Mouse (Mus musculus) urinary bladder, adult 2 months (tissue): ENCODE results near the gene Jmjd7. TPM values are rescaled to one million over a fixed set of nuclear protein-coding genes. Genes with fewer than 3 reads are reported as not detected.

Experiments
- DNase-seq: peaks from one replicate; pipeline ENCODE4 v3.0.0; 2022; ENCODE audit warnings: low spot score
- polyA plus RNA-seq: library from polyadenylated mRNA; depleted of rRNA; stranded (reverse); fragments of >200 nt; gene quantifications from 2 replicates; pipeline ENCODE4 v1.2.3, GENCODE M21; 2012

Gene Jmjd7
- polyA plus RNA-seq, 1 experiment: 5.5 TPM

DNA sequence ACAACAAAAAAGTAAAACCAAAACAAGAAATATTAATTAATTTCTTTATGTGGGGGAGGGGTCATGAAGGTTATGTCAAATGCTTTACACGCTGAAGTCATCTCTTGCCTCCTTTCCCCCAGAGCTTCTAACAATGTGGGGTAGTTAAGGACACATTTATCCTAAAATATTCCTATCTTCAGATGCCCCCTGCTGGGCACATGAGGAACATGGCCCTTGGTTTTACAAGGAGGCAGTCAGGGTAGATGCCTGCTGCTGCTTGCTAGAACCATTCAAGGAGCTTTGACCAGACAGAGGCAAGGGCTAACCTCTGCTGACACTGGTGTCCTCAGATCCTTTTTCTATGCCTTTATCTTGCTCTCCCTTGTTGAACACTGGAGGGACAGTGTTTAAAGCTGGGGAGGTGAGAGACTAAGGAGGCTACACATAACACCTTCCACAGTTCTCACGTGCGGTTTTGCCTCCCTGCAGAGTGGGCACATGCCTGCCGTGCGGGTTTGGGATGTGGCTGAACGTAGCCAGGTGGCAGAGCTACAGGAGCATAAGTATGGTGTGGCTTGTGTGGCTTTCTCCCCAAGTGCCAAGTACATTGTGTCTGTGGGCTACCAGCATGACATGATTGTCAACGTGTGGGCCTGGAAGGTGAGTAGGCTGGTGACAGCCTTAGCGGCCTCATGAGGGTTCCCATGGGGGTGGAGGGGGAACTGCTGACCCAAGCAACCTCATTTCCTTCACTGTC lies 15.7 kb upstream of the Jmjd7 start:
- DNase-seq: no peak

GRCm38 (mm10) chr2:120012924-120013323 lies 14.4 kb upstream of the Jmjd7 start:
- DNase-seq: no peak

GRCm38 (mm10) chr2:120013831-120014486 lies 13.3 kb upstream of the Jmjd7 start:
- DNase-seq: no peak

DNA sequence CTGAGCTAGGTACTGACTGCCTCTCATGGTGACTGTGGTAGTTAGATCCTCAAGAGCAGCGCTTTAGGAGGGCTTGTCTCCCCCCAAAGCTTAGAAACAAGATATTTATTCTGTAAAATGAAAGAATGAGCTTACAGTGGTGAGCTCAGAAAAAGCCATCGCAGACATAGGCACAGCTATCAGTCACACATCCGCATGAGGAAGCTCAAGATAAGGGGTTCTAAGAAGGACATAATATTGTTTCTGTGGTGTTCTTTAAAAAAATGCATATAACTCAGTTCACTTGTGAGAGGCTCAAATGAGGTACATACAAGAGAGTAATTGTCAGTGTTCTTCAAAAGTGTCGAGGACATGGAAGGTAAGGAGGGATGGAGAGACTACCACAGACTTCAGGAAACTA lies 11.4 kb upstream of the Jmjd7 start:
- no peak for DNase-seq

- no peak for DNase-seq
Measured at GRCm38 (mm10) chr2:120017599-120017998, 9.7 kb upstream of the Jmjd7 start.

GRCm38 (mm10) chr2:120024337-120024736 lies 2.9 kb upstream of the Jmjd7 start:
- no peak for DNase-seq

DNA sequence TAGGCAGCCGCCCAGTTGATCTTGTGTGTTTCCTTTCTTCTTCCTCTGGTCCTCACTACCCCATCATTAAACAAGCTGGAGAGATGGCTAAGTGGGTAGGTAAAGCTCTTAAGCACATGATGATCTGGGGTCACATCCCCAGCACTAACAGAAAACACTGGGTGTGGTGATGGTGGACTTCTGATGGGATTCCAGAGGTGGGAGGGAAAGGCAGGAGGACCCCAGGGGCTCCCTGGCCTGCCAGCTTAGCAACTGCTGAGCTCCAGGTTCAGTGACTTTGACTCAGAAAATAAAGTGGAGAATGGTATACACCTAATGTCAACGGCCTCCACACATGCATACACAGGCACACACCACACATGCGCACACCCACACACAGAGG lies 658 bp downstream of the Jmjd7 start:
- DNase-seq: no peak

GRCm38 (mm10) chr2:120030380-120030779 lies 3.1 kb downstream of the Jmjd7 start:
- no peak for DNase-seq

- no peak for DNase-seq
Measured at GRCm38 (mm10) chr2:120032726-120033467, 5.6 kb downstream of the Jmjd7 start, which contains the start of gene Pla2g4b. Pla2g4b (plus strand) TSS chr2:120033417.

DNA sequence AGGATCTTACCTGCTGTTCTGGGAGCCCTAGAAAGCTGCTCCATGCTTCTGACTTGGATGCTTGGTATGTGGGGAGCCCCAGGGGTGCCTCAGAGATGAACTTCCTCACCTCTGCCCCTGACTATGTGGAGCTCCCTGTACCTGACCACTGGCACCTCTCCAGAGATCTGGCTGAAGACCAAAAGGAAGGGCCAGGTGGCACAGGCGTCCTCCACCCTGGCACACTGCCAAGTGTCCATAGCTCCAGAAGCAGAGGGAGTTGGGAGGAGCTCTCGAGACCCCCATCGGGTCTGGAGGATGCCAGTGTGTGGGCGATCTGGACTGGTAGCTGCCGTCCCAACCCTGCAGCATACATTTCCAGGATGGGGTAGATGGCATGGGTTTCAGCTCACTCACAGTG lies 6.4 kb downstream of the Jmjd7 start:
- no peak for DNase-seq

DNA sequence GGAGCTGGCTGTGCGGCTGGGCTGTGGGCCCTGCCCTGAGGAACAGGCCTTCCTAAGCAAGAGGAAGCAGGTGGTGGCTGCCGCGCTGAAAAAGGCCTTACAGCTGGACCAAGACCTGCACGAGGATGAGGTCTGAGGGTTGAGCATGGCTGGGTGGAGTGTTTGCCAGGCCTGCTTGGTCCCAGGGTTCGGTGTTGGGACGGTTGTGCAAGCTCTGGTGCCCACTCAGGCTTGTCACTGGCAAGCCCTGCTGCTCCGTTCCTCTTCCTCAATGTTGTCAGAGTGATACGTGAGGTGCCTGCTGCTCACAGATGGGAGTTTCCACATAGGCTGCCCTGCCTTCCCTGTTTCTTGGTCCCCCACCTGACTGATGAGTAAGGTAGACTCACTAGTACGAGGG lies 10.5 kb downstream of the Jmjd7 start:
- no peak for DNase-seq

- no peak for DNase-seq
Measured at GRCm38 (mm10) chr2:120040991-120041390, 13.7 kb downstream of the Jmjd7 start.

DNA sequence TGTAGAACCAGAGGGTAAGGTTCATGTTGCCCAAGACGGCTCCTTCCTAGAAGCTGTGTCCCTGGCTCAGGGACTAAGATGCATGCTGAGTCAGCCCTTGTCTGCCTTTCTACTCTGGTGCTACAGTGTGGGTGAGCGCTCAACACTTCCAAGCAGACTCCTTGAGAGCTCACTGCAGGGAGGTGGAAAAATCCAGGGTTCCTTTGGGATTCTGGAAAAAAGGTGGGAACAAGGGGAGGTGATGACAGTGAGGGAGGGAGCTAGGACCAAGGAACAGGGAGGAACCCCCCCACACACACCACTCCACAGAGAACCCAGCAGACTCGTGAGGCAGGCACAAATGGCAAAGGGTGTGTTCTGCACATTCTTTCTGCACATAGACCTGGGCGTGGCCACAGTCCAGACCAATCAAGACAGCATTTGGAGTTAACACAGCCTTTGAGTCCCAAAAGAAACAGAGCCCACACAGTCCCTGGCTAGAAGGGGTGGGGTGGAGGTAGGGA lies 16.9 kb downstream of the Jmjd7 start:
- DNase-seq: no peak

DNA sequence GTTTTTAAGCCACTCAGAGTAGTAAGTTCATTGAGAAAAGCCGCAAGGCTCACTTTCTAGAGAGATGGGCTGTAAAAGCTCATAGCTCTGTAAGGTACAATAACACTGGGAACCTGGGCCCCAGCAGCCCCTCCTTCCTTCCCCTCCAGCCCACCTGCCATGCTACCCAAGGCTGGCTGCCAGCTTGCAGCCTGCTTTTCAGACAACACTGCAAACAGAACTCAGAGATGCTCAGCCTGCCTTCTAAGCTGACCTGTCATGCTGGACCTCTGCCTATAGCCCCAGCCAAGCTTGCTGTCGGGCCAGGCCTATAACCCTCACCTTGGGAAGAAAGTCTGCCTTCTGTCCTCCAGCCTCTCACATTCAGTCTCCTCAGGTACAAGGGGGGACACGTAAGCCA lies 17.4 kb downstream of the Jmjd7 start:
- DNase-seq: no peak

DNA sequence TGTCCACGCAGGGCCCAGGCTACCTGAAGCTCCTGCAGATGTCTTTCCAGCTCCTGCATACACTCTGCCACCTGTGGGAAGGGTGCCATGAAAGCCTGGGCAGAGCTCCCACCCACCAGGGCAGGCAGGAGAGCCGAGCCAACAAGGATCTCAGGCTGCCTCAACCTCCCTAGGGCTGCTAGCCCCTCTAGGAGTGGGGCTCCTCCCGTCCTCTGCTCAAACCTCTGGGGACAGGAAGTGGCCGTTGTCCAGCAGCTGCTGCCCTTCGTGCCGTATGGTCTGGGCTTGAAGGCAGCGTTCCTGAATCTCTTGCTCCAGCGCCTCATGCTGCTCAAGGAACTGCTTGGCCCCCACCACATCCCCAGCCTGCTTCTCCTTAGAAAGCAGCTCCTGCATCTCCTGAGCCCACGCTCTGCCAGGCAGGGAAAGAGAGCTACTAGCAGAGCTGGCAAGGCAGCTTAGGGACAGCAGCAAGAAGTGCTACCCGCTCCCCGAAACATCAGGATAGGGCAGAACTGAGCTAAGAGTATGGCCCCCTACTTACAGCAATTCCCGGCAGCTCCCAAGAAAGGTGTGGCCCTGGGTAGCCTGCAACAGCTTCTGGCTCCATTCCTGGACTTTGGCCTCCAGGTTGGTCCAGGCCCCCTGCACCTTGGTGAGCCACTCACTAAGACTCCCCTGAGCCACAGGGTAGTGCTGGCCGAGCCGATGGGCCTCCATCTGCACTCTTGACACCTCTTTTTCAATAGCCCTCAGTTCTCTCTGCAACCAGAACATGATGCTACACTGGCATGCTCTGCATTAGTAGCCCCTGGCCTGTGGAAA lies 19.4 kb downstream of the Jmjd7 start:
- DNase-seq: no peak

- no peak for DNase-seq
Measured at GRCm38 (mm10) chr2:120048173-120048572, 20.9 kb downstream of the Jmjd7 start.

GRCm38 (mm10) chr2:120049632-120050274 lies 22.5 kb downstream of the Jmjd7 start:
- DNase-seq: peak; percentile 47

- no peak for DNase-seq
Measured at GRCm38 (mm10) chr2:120051405-120051804, 24.1 kb downstream of the Jmjd7 start.

- no peak for DNase-seq
Measured at GRCm38 (mm10) chr2:120054771-120055552, 27.7 kb downstream of the Jmjd7 start.

DNA sequence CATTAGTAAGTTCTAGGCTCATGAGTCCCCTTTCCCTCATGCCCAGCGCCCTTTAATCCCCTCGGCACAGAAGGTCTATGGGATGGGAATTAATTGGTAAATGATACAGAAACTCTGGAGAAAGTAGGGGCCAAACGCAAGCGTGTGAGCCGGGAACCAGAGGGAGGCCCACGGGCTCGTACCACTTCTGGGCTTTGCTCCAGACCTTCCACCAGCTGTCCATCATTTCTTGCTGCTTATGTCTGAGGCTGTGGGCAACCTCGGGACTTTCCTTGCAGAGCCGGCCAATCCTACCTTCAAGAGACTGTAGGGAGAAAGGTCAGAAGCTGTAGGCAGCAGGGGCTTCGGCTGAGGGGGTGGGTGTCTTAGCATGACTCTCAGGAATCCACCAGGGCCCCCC lies 28.6 kb downstream of the Jmjd7 start:
- DNase-seq: no peak
